Mouse (Mus musculus): Measurements from ENCODE around the gene Ank2. TPM values are rescaled to one million over a fixed set of nuclear protein-coding genes. Genes with fewer than 3 reads are reported as not detected.

Ank2 gene
- 0.32 and 2.6 TPM in 2 replicates for polyA plus RNA-seq (2012; rRNA removed; ENCODE audit: low replicate concordance)

GRCm38 (mm10) chr3:127498742-127499400, at the start of gene Ank2:
Gene Ank2 (minus strand): TSS chr3:127499350.

Other genes starting within 250 kb of the Ank2 start
- 0.09 and 0.12 TPM in 2 replicates for gene Larp7, start 54.0 kb upstream of the Ank2 start, polyA plus RNA-seq (2012; rRNA removed; ENCODE audit: low replicate concordance)
- 0.05 and 0.18 TPM in 2 replicates for gene Zgrf1, start 54.1 kb upstream of the Ank2 start, polyA plus RNA-seq (2012; rRNA removed; ENCODE audit: low replicate concordance)
- not detected in 2 replicates for gene Neurog2, start 133.8 kb upstream of the Ank2 start, polyA plus RNA-seq (2012; rRNA removed; ENCODE audit: low replicate concordance)